Mouse (Mus musculus) small intestine, adult 2 months (tissue): ENCODE results near the gene Fcho2.

Experiments
- CTCF ChIP-seq: fragments of 200-500 bp; IDR thresholded peaks from 2 replicates; pipeline ENCODE4 v1.5.1; 2012; ENCODE audit warnings: low read depth, mild to moderate bottlenecking, control low read depth, inconsistent platforms, low read length, moderate library complexity, mixed read lengths; ENCODE audit not compliant: insufficient replicate concordance, insufficient read length; ENCODE audit errors: extremely low read depth
- POLR2A ChIP-seq: fragments of 200-500 bp; IDR thresholded peaks from 2 replicates; pipeline ENCODE4 v1.6.1; 2012; ENCODE audit warnings: low read depth, mild to moderate bottlenecking, control low read depth, inconsistent platforms, low read length, moderate library complexity

GRCm38 (mm10) chr13:98684144-98684900 lies 130.9 kb downstream of the Fcho2 start:
- TF ChIP-seq POLR2A (no peak), CTCF (no peak)
